Mouse (Mus musculus) frontal cortex, postnatal 25 days (tissue): Measurements from ENCODE around the gene Cox11.

ENCODE experiments used
- DNase-seq, 2 experiments: peaks; one replicate each; pipeline ENCODE4 v3.0.0; 2022; ENCODE audit warnings: low spot score in 2 of 2

Gene Cox11

GRCm38 (mm10) chr11:90637440-90638311 is at the start of gene Cox11, which contains the start of gene Stxbp4:
Gene Cox11, plus strand, starts transcription at chr11:90638173.
Gene Stxbp4, minus strand, starts transcription at chr11:90638084.
- peak; percentile 90 to 93 for DNase-seq

- DNase-seq = no peak
Measured at GRCm38 (mm10) chr11:90590996-90591395, 47.0 kb upstream of the Cox11 start.

- no peak for DNase-seq
Measured at GRCm38 (mm10) chr11:90595826-90596225, 42.1 kb upstream of the Cox11 start.

GRCm38 (mm10) chr11:90603066-90603465 is 34.9 kb upstream of the Cox11 start:
- no peak for DNase-seq

GRCm38 (mm10) chr11:90612118-90612517 is 25.9 kb upstream of the Cox11 start:
- DNase-seq = no peak

GRCm38 (mm10) chr11:90614743-90615142 is 23.2 kb upstream of the Cox11 start:
- no peak for DNase-seq

GRCm38 (mm10) chr11:90616431-90616830 is 21.5 kb upstream of the Cox11 start:
- DNase-seq = no peak

- DNase-seq = no peak
Measured at GRCm38 (mm10) chr11:90622044-90622443, 15.9 kb upstream of the Cox11 start.

GRCm38 (mm10) chr11:90622500-90622899 is 15.5 kb upstream of the Cox11 start:
- no peak for DNase-seq

- peak in 1 of 2 experiments; percentile 26 for DNase-seq
Measured at GRCm38 (mm10) chr11:90623477-90623876, 14.5 kb upstream of the Cox11 start.

- DNase-seq = no peak
Measured at GRCm38 (mm10) chr11:90625174-90625573, 12.8 kb upstream of the Cox11 start.

GRCm38 (mm10) chr11:90627751-90628150 is 10.2 kb upstream of the Cox11 start:
- no peak for DNase-seq

GRCm38 (mm10) chr11:90632480-90632879 is 5.5 kb upstream of the Cox11 start:
- no peak for DNase-seq

- no peak for DNase-seq
Measured at GRCm38 (mm10) chr11:90634661-90635060, 3.3 kb upstream of the Cox11 start.

- peak in 1 of 2 experiments; percentile 24 for DNase-seq
Measured at GRCm38 (mm10) chr11:90638312-90638830, 398 bp downstream of the Cox11 start.

GRCm38 (mm10) chr11:90649777-90650176 is 11.8 kb downstream of the Cox11 start:
- DNase-seq = no peak

GRCm38 (mm10) chr11:90650231-90650885 is 12.4 kb downstream of the Cox11 start:
- DNase-seq = no peak

- DNase-seq = no peak
Measured at GRCm38 (mm10) chr11:90652603-90653002, 14.6 kb downstream of the Cox11 start.

GRCm38 (mm10) chr11:90657527-90657926 is 19.6 kb downstream of the Cox11 start:
- DNase-seq = no peak

- DNase-seq = no peak
Measured at GRCm38 (mm10) chr11:90660662-90661061, 22.7 kb downstream of the Cox11 start.

- DNase-seq = no peak
Measured at GRCm38 (mm10) chr11:90663052-90663451, 25.1 kb downstream of the Cox11 start.

GRCm38 (mm10) chr11:90663618-90664297 is 25.8 kb downstream of the Cox11 start:
- no peak for DNase-seq
